Mouse (Mus musculus) frontal cortex, postnatal 14 days (tissue): ENCODE data around the gene Olfr1395.

Experiments used
- DNase-seq, 2 experiments: peaks; one replicate each; pipeline ENCODE4 v3.0.0; 2022; ENCODE audit warnings: low spot score in 2 of 2

Gene Olfr1395

DNA sequence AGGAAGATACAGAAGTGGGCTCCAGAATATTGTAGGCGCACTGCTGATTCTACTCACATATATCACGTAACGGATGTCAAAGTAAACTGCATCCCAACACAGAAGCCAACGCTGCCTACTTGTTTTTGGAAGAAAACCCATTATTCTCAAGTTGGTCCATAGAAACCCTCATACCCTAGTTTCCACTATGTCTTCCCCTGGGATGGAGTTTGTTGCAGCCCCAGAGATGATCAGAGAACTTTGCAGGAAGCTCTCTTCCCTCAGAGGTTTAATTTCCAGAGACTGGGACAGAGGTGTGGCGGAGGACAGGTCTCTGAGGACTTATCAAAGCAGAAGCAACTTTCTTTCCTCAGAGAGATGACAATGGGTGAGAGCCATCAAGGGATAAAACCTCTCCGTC lies at the start of gene Olfr1395:
Gene Olfr1395, plus strand, starts transcription at position 301 of the 400 bp plus-strand sequence.
- no peak for DNase-seq

- DNase-seq: no peak
These were observed 49.3 kb upstream of the Olfr1395 start for GRCm38 (mm10) chr11:49092786-49093185.

DNA sequence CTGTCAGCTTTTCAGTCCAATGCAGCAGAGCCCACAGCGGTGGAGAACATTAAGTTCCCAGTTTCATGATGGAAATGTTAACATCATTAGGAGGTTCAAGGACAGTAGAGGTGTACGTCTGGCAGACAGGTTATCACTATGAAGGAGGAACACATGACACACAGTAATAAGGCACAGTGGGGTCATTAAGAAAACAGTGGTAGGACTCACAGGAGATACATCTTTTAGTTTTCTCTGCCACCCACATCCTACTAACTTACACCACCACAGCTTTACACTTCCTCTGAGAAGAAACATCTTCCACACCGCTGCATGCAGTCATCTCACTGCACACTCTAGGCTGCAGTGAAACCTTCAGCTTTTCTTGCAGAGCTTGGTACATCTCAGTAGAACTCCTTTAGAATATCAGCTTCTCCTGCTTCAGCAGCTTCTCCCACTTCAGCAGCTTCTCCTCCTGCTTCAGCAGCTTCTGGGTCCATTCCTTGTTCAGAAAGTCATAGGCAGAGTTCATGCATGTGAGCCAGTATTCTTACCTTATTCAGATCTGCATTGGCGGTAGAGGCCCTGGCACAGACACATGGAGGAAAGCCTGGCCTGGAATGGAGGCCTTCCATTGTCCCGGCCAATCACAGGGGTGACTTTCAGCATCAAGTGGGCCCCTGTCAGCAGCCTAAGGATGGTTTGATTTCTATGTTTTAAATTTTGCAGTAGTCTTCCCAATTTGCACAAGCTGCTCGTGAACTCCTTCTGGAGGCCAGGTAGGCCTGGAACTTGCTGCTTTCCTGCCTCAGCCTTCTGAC lies 48.0 kb upstream of the Olfr1395 start:
- DNase-seq: no peak

- DNase-seq: no peak
These were observed 46.7 kb upstream of the Olfr1395 start for GRCm38 (mm10) chr11:49095367-49095766.

- DNase-seq: no peak
These were observed 41.7 kb upstream of the Olfr1395 start for GRCm38 (mm10) chr11:49100409-49100808.

- no peak for DNase-seq
These were observed 40.6 kb upstream of the Olfr1395 start for GRCm38 (mm10) chr11:49101500-49101899.

- DNase-seq: peak; percentile 53 to 84
These were observed 38.9 kb upstream of the Olfr1395 start for GRCm38 (mm10) chr11:49103047-49103693.

- no peak for DNase-seq
These were observed 36.3 kb upstream of the Olfr1395 start for GRCm38 (mm10) chr11:49105752-49106151.

DNA sequence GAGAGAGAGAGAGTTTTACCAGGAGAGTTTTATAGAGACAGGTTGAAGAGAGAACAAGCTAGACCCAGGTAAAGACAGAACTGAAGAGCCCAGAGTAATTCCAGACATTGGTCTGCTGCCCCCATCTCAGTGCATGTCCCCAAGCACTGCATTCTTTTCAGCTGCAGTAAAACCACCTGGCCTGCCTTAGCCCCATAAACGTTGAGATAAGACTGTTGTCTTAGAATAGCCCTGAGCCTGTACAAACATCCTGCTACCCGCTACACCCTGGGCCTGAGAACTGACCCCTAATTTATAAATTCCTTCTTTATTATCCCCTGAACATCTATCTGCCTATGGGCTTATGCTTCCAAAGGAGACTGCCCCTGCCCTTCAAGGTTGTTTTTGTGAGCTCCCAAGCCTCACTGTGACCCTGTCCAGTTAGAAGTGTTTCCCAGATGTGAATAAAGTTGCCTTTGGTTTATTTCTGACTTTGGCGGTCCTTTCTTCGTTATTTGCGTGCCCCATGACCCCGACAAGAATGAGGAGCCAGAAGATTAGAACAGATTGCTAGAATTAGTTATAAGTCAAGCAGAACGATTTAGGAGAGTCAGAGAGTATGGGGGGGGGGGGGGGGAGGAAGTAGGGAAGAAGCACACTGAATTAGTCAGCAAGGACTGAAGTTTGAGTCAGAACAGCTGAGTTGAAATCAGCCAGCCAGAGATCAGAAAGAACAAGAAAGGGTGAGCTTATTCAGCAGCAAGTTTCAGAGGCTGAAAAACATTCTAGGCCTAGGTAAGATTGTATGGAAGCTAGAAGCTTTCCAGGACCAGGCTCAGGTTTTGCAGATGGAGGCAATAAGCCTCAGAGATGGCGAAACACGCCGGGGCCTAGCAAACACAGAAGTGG lies 34.2 kb upstream of the Olfr1395 start:
- DNase-seq: no peak

- DNase-seq: no peak
These were observed 33.2 kb upstream of the Olfr1395 start for GRCm38 (mm10) chr11:49108833-49109232.

DNA sequence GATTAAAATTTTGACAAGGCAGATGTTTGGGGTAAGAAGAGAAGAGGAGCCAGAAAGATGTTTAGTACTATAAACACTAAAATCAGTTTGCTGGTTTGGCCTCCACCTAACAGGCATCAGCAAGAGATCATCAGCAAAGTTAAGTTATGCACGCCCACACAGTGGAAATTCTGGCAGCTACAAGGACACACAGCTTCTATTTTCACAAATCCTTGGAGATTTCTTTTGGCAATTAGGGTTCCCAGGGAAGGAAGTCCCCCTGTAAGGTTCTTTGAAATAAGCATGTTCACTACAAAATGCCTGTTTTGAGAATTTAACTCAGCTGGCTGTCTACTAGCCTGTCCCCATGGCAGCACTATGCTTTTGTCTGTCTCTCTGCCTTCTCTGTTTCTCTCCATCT lies 31.1 kb upstream of the Olfr1395 start:
- no peak for DNase-seq

- no peak for DNase-seq
These were observed 29.4 kb upstream of the Olfr1395 start for GRCm38 (mm10) chr11:49112624-49113219.

- DNase-seq: no peak
These were observed 27.9 kb upstream of the Olfr1395 start for GRCm38 (mm10) chr11:49114158-49114557.

DNA sequence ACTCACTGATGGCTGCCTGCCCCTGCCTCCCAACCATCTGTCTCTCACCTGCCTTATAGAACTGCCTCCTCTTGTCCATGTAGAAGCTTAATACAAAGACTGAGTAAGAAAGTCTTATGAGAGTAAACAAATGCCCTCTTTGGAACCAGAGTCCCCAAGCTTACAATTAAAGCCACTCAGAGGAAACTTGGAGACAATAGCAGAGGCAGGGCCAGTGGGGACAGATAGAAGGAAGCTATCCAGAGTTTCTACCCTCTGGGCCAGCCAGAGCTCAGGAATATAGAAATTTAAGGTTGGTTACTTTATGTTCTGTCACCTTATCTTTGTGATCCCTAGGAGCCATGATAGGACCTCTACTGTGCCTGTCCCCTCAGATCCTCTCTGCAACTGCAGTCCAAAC lies 27.3 kb upstream of the Olfr1395 start, which contains the start of gene Olfr1396:
Gene Olfr1396, minus strand, starts transcription at position 101 of the 400 bp plus-strand sequence.
- DNase-seq: no peak

DNA sequence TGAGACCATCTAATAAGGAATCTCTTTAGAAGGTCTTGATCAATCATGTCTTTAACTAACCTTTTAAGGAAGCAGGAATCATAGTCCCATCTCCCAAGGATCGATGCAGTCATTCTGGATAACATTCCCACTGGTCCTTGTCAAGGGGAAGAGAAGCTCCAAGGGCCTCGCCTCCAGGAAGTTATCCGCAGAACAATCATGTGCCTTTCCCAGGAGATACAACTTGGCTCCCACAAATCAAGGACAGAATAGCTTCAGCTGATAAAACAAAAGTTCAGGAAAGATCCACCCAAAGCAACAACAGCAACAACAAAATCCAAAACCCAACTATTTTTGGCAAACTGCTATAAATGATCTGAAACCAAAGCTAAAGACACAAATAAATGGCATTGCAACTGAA lies 22.4 kb upstream of the Olfr1395 start:
- DNase-seq: no peak

DNA sequence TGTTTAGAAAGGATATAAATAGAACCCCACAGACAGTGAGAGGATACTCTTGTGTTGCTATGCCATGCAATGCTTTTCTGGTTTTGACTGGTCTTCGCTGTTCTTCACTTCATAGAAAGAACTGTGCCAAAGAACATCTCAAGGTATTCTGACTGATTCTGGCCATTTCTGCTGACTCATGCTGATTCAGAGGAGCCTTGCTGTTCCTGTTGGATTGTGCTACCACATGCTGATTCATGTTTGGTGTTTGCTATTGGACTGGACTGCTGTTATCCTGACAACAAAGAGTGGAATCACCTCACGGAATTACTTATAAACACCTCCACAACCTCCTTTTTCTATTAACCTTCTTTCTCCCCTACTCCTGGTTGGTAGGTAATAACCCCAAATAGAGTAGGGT lies 17.9 kb upstream of the Olfr1395 start:
- no peak for DNase-seq

DNA sequence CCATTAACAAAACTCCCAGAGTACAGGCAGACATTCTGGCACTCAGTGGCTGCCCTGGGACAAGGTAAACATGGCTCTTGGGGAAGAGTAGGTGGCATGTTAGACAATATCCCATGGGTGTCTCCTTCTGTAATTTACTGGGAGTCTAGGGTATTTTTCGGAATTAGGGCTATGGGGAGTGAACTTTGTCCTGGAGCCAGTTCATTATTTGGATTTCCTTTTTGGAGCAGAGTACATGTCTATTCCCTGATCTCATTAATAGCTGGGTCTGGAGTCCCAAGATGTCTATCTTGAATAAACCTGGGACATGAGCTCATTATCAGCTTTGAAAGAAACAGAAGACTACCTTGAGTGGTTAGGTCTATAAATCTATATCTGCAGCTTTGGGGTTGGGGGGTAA lies 12.0 kb downstream of the Olfr1395 start, which contains the start of gene Olfr1394:
Gene Olfr1394, plus strand, starts transcription at position 301 of the 400 bp plus-strand sequence.
- no peak for DNase-seq

- DNase-seq: no peak
These were observed 15.0 kb downstream of the Olfr1395 start for GRCm38 (mm10) chr11:49156821-49157814.

DNA sequence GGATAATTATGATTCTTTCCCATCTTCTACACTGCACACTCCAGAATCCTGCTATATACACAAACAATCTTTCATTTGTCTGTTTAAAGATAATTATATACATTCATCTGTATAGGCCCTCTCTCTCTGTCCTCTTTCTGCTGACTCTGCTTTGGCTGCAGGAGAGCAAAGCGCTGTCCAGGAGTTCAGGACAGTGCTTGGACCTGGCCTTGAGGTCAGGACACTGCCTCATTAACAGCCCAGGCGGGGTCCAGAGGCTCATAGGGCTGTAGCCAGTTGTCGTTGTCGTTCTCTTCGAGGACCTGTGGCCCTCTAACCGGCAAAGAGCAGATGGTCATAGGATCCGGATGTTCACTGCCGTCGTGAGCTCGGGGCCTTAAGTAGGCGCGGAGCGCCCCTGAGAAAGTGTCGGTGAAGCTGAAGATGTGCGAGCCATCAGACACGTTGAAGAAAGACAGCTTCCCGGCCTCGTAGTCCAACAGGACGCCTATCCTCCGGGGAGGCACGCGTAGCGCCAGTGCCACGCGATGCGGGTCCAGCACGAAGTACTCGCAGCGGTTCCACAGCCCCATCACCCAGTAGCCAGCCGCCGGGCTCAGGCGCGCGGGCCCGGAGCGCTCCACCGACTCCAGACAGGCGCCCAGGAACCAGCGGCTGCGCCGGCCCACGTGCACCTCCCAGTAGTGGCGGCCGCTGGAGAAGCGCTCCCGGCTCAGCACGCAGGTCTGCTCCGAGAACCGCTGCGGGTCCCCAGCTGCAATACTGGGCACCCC lies 27.0 kb downstream of the Olfr1395 start:
- no peak for DNase-seq

DNA sequence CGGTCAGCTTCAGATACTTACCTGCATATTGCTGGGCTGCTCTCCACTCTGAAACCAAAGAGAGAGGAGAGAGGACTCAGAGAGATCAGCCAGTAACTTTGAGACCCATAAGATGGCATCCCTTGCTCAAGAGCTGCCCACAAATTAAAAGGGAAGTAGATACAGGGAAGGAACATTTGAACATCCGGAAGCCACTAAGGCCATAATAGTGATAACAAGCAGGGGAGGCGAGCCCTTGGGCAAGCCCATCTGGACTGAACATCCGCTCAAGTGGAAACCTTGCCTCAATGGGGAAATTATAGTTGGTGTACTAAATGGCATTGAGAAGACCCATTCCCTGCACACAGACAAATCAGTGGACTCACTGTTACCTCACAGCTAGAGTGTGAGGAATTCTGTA lies 28.5 kb downstream of the Olfr1395 start:
- no peak for DNase-seq
